Mouse (Mus musculus): ENCODE data around the gene Mta3.

Mta3 gene

GRCm38 (mm10) chr17:83706116-83706593, at the start of gene Mta3:
Mta3 (plus strand) TSS chr17:83706163.
- DNase-seq (ENCODE audit: low read depth, low spot score): no peak

GRCm38 (mm10) chr17:83657375-83657774, 48.6 kb upstream of the Mta3 start:
- DNase-seq (ENCODE audit: low read depth, low spot score): no peak

GRCm38 (mm10) chr17:83658943-83659342, 47.0 kb upstream of the Mta3 start:
- no peak for DNase-seq (ENCODE audit: low read depth, low spot score)

- no peak for DNase-seq (ENCODE audit: low read depth, low spot score)
These were observed 41.2 kb upstream of the Mta3 start for GRCm38 (mm10) chr17:83664761-83665160.

GRCm38 (mm10) chr17:83666597-83667287, 39.2 kb upstream of the Mta3 start:
- DNase-seq (ENCODE audit: low read depth, low spot score): no peak

GRCm38 (mm10) chr17:83667934-83668690, 37.9 kb upstream of the Mta3 start:
- no peak for DNase-seq (ENCODE audit: low read depth, low spot score)

- DNase-seq (ENCODE audit: low read depth, low spot score): no peak
These were observed 33.3 kb upstream of the Mta3 start for GRCm38 (mm10) chr17:83672685-83673084.

- no peak for DNase-seq (ENCODE audit: low read depth, low spot score)
These were observed 28.6 kb upstream of the Mta3 start for GRCm38 (mm10) chr17:83677370-83677769.

GRCm38 (mm10) chr17:83681977-83682376, 24.0 kb upstream of the Mta3 start:
- DNase-seq (ENCODE audit: low read depth, low spot score): no peak

GRCm38 (mm10) chr17:83684475-83684874, 21.5 kb upstream of the Mta3 start:
- no peak for DNase-seq (ENCODE audit: low read depth, low spot score)

GRCm38 (mm10) chr17:83690418-83690817, 15.5 kb upstream of the Mta3 start:
- no peak for DNase-seq (ENCODE audit: low read depth, low spot score)

GRCm38 (mm10) chr17:83691379-83691778, 14.6 kb upstream of the Mta3 start:
- DNase-seq (ENCODE audit: low read depth, low spot score): no peak

- DNase-seq (ENCODE audit: low read depth, low spot score): no peak
These were observed 12.0 kb upstream of the Mta3 start for GRCm38 (mm10) chr17:83693941-83694340.

GRCm38 (mm10) chr17:83695785-83696184, 10.2 kb upstream of the Mta3 start:
- no peak for DNase-seq (ENCODE audit: low read depth, low spot score)

GRCm38 (mm10) chr17:83699062-83699724, 6.8 kb upstream of the Mta3 start:
- no peak for DNase-seq (ENCODE audit: low read depth, low spot score)

- no peak for DNase-seq (ENCODE audit: low read depth, low spot score)
These were observed 5.8 kb upstream of the Mta3 start for GRCm38 (mm10) chr17:83700125-83700524.

GRCm38 (mm10) chr17:83704469-83704868, 1.5 kb upstream of the Mta3 start:
- no peak for DNase-seq (ENCODE audit: low read depth, low spot score)

GRCm38 (mm10) chr17:83705352-83706115, 429 bp upstream of the Mta3 start:
- no peak for DNase-seq (ENCODE audit: low read depth, low spot score)

GRCm38 (mm10) chr17:83706594-83707126, 697 bp downstream of the Mta3 start:
- no peak for DNase-seq (ENCODE audit: low read depth, low spot score)

GRCm38 (mm10) chr17:83707372-83707771, 1.4 kb downstream of the Mta3 start:
- DNase-seq (ENCODE audit: low read depth, low spot score): no peak

GRCm38 (mm10) chr17:83707846-83708245, 1.9 kb downstream of the Mta3 start:
- no peak for DNase-seq (ENCODE audit: low read depth, low spot score)
